Mouse (Mus musculus) adrenal gland, adult (tissue): ENCODE data around the gene Zfp750.

Source experiments
- DNase-seq, 2 experiments: peaks; one replicate each; pipeline ENCODE4 v3.0.0; 2022 to 2023; ENCODE audit warnings: low spot score in 1 of 2; ENCODE audit not compliant: inconsistent age in 2 of 2

Gene Zfp750

GRCm38 (mm10) chr11:121519131-121519530 is at the start of gene Zfp750:
TSS of gene Zfp750 (minus strand) at chr11:121519333.
- DNase-seq: no peak

- no peak for DNase-seq
These were observed 45.1 kb upstream of the Zfp750 start for GRCm38 (mm10) chr11:121564265-121564664.

- DNase-seq: no peak
These were observed 44.2 kb upstream of the Zfp750 start for GRCm38 (mm10) chr11:121563312-121563711.

GRCm38 (mm10) chr11:121560294-121560663 is 41.1 kb upstream of the Zfp750 start:
- no peak for DNase-seq

- no peak for DNase-seq
These were observed 40.6 kb upstream of the Zfp750 start for GRCm38 (mm10) chr11:121559527-121560293.

- DNase-seq: no peak
These were observed 39.4 kb upstream of the Zfp750 start for GRCm38 (mm10) chr11:121558522-121558921.

- DNase-seq: no peak
These were observed 38.8 kb upstream of the Zfp750 start for GRCm38 (mm10) chr11:121557946-121558345.

- DNase-seq: no peak
These were observed 37.6 kb upstream of the Zfp750 start for GRCm38 (mm10) chr11:121556727-121557126.

GRCm38 (mm10) chr11:121553458-121553857 is 34.3 kb upstream of the Zfp750 start:
- no peak for DNase-seq

- no peak for DNase-seq
These were observed 33.8 kb upstream of the Zfp750 start for GRCm38 (mm10) chr11:121552846-121553457.

- no peak for DNase-seq
These were observed 33.0 kb upstream of the Zfp750 start for GRCm38 (mm10) chr11:121552167-121552566.

GRCm38 (mm10) chr11:121551206-121551799 is 32.2 kb upstream of the Zfp750 start:
- no peak for DNase-seq

- peak in 1 of 2 experiments; percentile 71 for DNase-seq
These were observed 30.9 kb upstream of the Zfp750 start for GRCm38 (mm10) chr11:121549843-121550647.

- peak; percentile 30 to 71 for DNase-seq
These were observed 30.1 kb upstream of the Zfp750 start for GRCm38 (mm10) chr11:121548996-121549842.

GRCm38 (mm10) chr11:121547925-121548324 is 28.8 kb upstream of the Zfp750 start:
- no peak for DNase-seq

GRCm38 (mm10) chr11:121547234-121547633 is 28.1 kb upstream of the Zfp750 start:
- DNase-seq: no peak

- DNase-seq: peak in 1 of 2 experiments; percentile 19
These were observed 26.4 kb upstream of the Zfp750 start for GRCm38 (mm10) chr11:121545398-121546034.

GRCm38 (mm10) chr11:121544755-121545397 is 25.7 kb upstream of the Zfp750 start:
- DNase-seq: peak in 1 of 2 experiments; percentile 33

GRCm38 (mm10) chr11:121543922-121544321 is 24.8 kb upstream of the Zfp750 start:
- DNase-seq: peak in 1 of 2 experiments; percentile 40
